In the genomic region with DNA sequence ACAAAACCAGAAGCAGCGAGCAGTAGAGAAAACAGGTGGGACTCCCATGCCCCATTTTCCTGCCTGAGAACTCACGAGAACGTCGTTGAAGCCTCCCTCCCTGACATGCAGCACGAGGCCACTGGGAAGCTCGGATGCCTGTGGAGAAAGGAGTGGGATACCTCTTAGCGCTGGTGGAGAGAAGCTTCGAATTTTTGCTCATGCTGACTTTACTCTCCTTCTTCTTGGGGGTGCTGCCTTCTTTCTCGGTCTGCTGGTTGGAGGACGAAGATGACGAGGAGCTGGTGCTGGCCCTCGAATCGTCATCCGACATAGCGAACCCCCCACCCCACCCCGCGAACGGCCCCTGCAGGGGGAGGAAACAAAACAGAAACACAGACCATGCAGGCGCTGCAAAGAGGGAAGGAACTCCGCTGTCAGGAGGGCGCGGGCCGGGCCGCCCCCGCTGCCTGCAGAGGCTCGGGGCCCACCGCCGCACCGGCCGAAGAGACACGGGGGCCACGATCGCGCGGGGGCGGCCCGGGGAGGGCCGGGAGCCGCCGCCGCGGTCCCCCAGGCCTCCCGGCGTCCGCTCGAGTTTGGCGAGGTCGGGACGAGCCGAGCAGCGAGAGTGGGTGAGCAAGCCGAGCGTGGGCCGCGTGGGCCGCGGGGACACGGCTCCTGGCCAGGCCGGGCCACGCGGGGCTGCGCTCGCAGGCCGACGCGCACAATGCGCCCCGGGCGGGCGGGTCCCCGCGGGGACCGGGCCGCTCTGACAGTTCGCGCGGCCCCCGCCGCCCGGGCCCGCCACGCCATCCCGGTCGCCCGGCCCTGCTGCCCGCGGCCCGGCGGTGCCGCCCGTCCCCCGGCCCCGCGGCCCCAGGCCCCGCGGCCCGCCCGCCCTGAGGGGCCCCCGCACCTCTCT, we compare ENCODE assay signal across 8 mouse cellular contexts. TPM values are rescaled to one million over a fixed set of nuclear protein-coding genes. Genes with fewer than 3 reads are reported as not detected.
DNase-seq lines count a peak whose midpoint lies in the region; ATAC-seq and TF ChIP-seq lines count a peak whose summit lies in the region.

No protein-coding gene starts in this region.

- H3K9me3 ChIP-seq in limb, embryonic 14.5 days (ENCODE audit: control insufficient read depth, low read length), result no peaks in the 10 kb centered on the region
- no peaks in the 10 kb centered on the region for H3K9me3 ChIP-seq in midbrain, embryonic 14.5 days (ENCODE audit: control insufficient read depth, low read length)

- under 1% methylated on average over 35 of the region's 99 CpGs for WGBS in limb, embryonic 14.5 days
- under 1% methylated on average over 85 of the region's 99 CpGs for WGBS in midbrain, embryonic 14.5 days

- TF ChIP-seq CTCF in gastrocnemius, adult 2 months (IDR thresholded peaks at IDR 0.05), result no peak

- peak overlapping the region; percentile 91 for H3K4me3 ChIP-seq in gastrocnemius, adult 2 months
- peak overlapping the region; percentile 94 for H3K4me3 ChIP-seq in limb, embryonic 14.5 days (replicated peaks; ENCODE audit: low read length)
- H3K4me3 ChIP-seq in midbrain, embryonic 14.5 days (replicated peaks; ENCODE audit: low read depth, low read length), result peak overlapping the region; percentile 89

- peak overlapping the region; percentile 90 for H3K27ac ChIP-seq in gastrocnemius, adult 2 months
- H3K27ac ChIP-seq in limb, embryonic 14.5 days (replicated peaks; ENCODE audit: low read depth, low read length), result peak overlapping the region; percentile 87
- peak overlapping the region; percentile 87 for H3K27ac ChIP-seq in midbrain, embryonic 14.5 days (replicated peaks; ENCODE audit: low read depth, low read length)

- H3K27me3 ChIP-seq in limb, embryonic 14.5 days (ENCODE audit: control insufficient read depth, insufficient read depth, low read length), result no peaks in the 10 kb centered on the region
- no peaks in the 10 kb centered on the region for H3K27me3 ChIP-seq in midbrain, embryonic 14.5 days (ENCODE audit: control insufficient read depth, insufficient read depth, low read length)

- H3K36me3 ChIP-seq in limb, embryonic 14.5 days (ENCODE audit: control insufficient read depth, insufficient read depth, low read length), result peaks cover 10% of the 10 kb centered on the region; the same call in 1 of the 2 replicates
- peaks cover 8% of the 10 kb centered on the region; the same call in 1 of the 2 replicates for H3K36me3 ChIP-seq in midbrain, embryonic 14.5 days (ENCODE audit: control insufficient read depth, insufficient read depth, low read length)

- ATAC-seq in inflammation-experienced regulatory T-cells, adult 6 months, result peak; percentile 34
- peak; percentile 65 for ATAC-seq in limb, embryonic 14.5 days (ENCODE audit: low FRiP score, low read depth)
- ATAC-seq in midbrain, embryonic 14.5 days (ENCODE audit: low FRiP score, low TSS enrichment), result peak; percentile 59

- no peak for TF ChIP-seq POLR2A in limb, embryonic 14.5 days (IDR thresholded peaks at IDR 0.05; ENCODE audit: borderline replicate concordance, extremely low read depth, insufficient read depth, insufficient read length)

- peaks cover 28% of the 10 kb centered on the region for H3K4me1 ChIP-seq in limb, embryonic 14.5 days (ENCODE audit: control insufficient read depth, insufficient read depth, low read length)
- peaks cover 29% of the 10 kb centered on the region for H3K4me1 ChIP-seq in midbrain, embryonic 14.5 days (ENCODE audit: control insufficient read depth, insufficient read depth, low read length)

- intact Hi-C loops in gastrocnemius, adult 2 months (cut with DNase I), result loop anchor here (2.0 kb wide), 1 partner anchor 60 kb away; the partner anchor contains the start of genes Nkiras1 and Rpl15

- DNase-seq in heart, adult 11 months, result peak; percentile 96
- no peak for DNase-seq in heart, adult 8-10 months (ENCODE audit: low spot score)
- peak; percentile 65 to 67 for DNase-seq in cerebellum, postnatal 10 days
- peak; percentile 54 for DNase-seq in gastrocnemius, adult 2 months
- peak; percentile 25 for DNase-seq in limb, embryonic 14.5 days (ENCODE audit: low spot score)
- DNase-seq in midbrain, embryonic 14.5 days, result peak; percentile 65
- peak; percentile 7 to 25 for DNase-seq in spleen, postnatal 14 days (ENCODE audit: low spot score in 2 of 2)

- peak overlapping the region; percentile 71 for H3K4me2 ChIP-seq in limb, embryonic 14.5 days (replicated peaks; ENCODE audit: low read depth, low read length, severe bottlenecking)
- peak overlapping the region; percentile 51 for H3K4me2 ChIP-seq in midbrain, embryonic 14.5 days (ENCODE audit: low read length)

- H3K9ac ChIP-seq in limb, embryonic 14.5 days (ENCODE audit: low read depth, low read length, severe bottlenecking), result peak overlapping the region; percentile 98
- H3K9ac ChIP-seq in midbrain, embryonic 14.5 days (replicated peaks; ENCODE audit: low read length), result peak overlapping the region; percentile 98

RNA-seq across cellular contexts. Expression of gene Ube2e1, which starts 0.6 kb away (rescaled TPM):
- 10 to 100 TPM; 37.6 to 46.9 (median 40.8) TPM for total RNA-seq in heart, adult 8-10 months (2022)
- total RNA-seq in gastrocnemius, adult 2 months (2021), result 10 to 100 TPM; 86.5 to 95.5 TPM
- 10 to 100 TPM; 36.4 to 53.2 (median 52.3) TPM for polyA plus RNA-seq in inflammation-experienced regulatory T-cells, adult 6 months (2017; shearing (Covaris generic))
- polyA plus RNA-seq in limb, embryonic 14.5 days (2012; rRNA removed), result 88.3 and 91.0 TPM in 2 replicates
- 51.7 and 51.8 TPM in 2 replicates for polyA plus RNA-seq in limb, embryonic 14.5 days (2014; fragmentation: Nextera tagmentation; extraction: Ambion mirVana)
- 83.0 and 139 TPM in 2 replicates for polyA plus RNA-seq in midbrain, embryonic 14.5 days (2014; fragmentation: Nextera tagmentation; extraction: Ambion mirVana)

RNA-seq across cellular contexts. Expression of gene Rpl15, which starts 59.9 kb away (rescaled TPM):
- total RNA-seq in heart, adult 8-10 months (2022), result 100 to 1,000 TPM; 507 to 588 (median 548) TPM
- 100 to 1,000 TPM; 519 to 581 TPM for total RNA-seq in gastrocnemius, adult 2 months (2021)
- polyA plus RNA-seq in inflammation-experienced regulatory T-cells, adult 6 months (2017; shearing (Covaris generic)), result 1,000 to 10,000 TPM in 2 of 3 experiments, 100 to 1,000 TPM in 1; 763 to 1,029 (median 1,027) TPM
- polyA plus RNA-seq in limb, embryonic 14.5 days (2012; rRNA removed), result 1,239 and 1,286 TPM in 2 replicates
- polyA plus RNA-seq in limb, embryonic 14.5 days (2014; fragmentation: Nextera tagmentation; extraction: Ambion mirVana), result 465 and 499 TPM in 2 replicates
- 350 and 371 TPM in 2 replicates for polyA plus RNA-seq in midbrain, embryonic 14.5 days (2014; fragmentation: Nextera tagmentation; extraction: Ambion mirVana)
